Mouse (Mus musculus): ENCODE results near the gene Gm45716. TPM values are rescaled to one million over a fixed set of nuclear protein-coding genes. Genes with fewer than 3 reads are reported as not detected.
"Not testable (repeated sequence)": the region's sequence is repeated elsewhere in the genome, so short reads cannot be mapped to it uniquely, and the experiment has no call there.

Gene Gm45716
- polyA plus RNA-seq, 1 experiment from 2014 or later = 23.6 TPM

DNA sequence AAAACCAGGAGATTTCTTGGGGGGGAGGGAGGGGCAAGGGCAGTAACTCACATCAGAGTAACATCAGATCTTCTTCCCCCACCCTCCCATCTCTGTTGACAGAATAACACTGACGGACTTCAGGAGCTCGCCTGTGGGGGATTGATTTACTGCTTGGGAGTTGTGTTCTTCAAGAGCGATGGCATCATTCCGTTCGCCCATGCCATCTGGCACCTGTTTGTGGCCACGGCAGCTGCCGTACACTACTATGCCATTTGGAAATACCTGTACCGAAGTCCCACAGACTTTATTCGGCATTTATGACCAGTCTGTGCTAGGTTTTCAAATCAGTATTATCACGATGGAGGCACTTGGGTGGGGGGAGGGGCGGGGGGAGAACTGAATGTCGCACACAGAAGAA is 89.1 kb downstream of the Gm45716 start:
- no peak for ATAC-seq (replicated peaks)
- H3K4me3 ChIP-seq = no peak overlapping the region
- 94% methylated on average over 12 of the region's 12 CpGs for WGBS
- H3K27ac ChIP-seq = no peak overlapping the region
- H3K4me1 ChIP-seq = no peaks in the 10 kb centered on the region
- H3K9ac ChIP-seq = no peak overlapping the region
- H3K27me3 ChIP-seq (replicated peaks) = no peaks in the 10 kb centered on the region
- H3K4me2 ChIP-seq = no peak overlapping the region
- peaks cover 10% of the 10 kb centered on the region; the same call in 1 of the 2 replicates for H3K36me3 ChIP-seq (replicated peaks)
- no peaks in the 10 kb centered on the region for H3K9me3 ChIP-seq

DNA sequence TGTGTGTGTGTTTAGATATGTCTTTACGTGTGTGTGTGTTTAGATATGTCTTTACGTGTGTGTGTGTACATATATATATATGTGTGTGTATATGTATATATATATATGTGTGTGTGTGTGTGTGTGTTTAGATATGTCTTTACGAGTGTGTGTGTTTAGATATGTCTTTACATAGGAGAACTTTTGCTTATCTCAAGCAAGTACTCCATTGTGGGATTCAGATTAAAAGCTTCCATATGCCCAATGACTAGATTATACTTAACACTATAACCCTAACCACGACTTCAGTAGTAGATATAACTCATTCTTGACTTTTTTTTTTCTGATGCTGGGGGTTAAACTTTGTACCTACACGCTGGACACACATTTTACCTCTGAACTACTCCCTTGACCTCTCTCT is 92.6 kb downstream of the Gm45716 start:
- Histone ChIP-seq H3K4me1 (no peaks in the 10 kb centered on the region), H3K27ac (no peak overlapping the region), H3K4me2 (no peak overlapping the region), H3K9ac (no peak overlapping the region), H3K4me3 (no peak overlapping the region), H3K9me3 (no peaks in the 10 kb centered on the region), H3K27me3 (replicated peaks) (no peaks in the 10 kb centered on the region), H3K36me3 (replicated peaks) (0 out of 2 replicates have a peak, but pooled peaks cover 3% of the 10 kb centered on the region)
- WGBS = 87% methylated on average over 5 of the region's 5 CpGs
- no peak for ATAC-seq (replicated peaks)

DNA sequence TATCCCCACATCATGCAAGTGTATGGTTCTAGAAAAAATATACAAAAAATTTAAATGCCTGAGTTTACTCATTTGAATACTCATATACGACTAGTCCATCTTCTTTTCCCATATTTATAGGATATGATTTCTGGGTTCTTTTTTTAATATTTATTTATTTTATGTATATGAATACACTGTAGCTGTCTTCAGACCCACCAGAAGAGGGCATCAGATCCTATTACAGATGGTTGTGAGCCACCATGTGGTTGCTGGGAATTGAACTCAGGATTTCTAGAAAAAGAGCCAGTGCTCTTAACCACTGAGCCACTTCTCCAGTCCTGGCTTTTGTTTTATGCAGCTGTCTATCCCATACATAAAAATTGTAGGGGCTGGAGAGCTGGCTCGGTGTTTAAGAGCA is 94.5 kb downstream of the Gm45716 start:
- not testable (repeated sequence) for H3K36me3 ChIP-seq (replicated peaks); H3K27ac ChIP-seq; ATAC-seq (replicated peaks); H3K4me1 ChIP-seq; H3K4me3 ChIP-seq; H3K4me2 ChIP-seq; H3K9ac ChIP-seq; H3K27me3 ChIP-seq (replicated peaks); H3K9me3 ChIP-seq
- WGBS = 93% methylated on average over 2 of the region's 2 CpGs

DNA sequence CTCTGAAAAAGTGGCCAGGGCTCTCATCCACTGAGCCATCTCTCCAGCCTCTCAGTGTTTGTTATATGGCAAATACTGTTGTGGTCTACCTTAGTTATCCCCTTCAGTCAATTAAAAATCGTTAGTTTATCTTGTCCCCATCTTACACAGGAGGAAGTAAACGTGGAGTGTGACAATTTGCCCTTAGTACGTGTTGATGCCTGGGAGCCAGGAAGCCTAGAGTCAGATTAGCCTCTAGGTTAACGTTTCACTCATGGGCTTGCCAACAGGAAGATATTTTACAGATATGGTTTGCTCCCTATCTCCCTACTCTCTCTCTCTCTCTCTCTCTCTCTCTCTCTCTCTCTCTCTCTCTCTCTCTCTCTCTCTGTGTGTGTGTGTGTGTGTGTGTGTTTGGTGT is 95.7 kb downstream of the Gm45716 start:
- WGBS = 69% methylated on average over 4 of the region's 4 CpGs
- H3K27me3 ChIP-seq (replicated peaks) = no peaks in the 10 kb centered on the region
- no peak overlapping the region for H3K9ac ChIP-seq
- H3K27ac ChIP-seq = no peak overlapping the region
- H3K9me3 ChIP-seq = no peaks in the 10 kb centered on the region
- H3K4me3 ChIP-seq = no peak overlapping the region
- no peak for ATAC-seq (replicated peaks)
- no peak overlapping the region for H3K4me2 ChIP-seq
- no peaks in the 10 kb centered on the region for H3K36me3 ChIP-seq (replicated peaks)
- H3K4me1 ChIP-seq = no peaks in the 10 kb centered on the region

DNA sequence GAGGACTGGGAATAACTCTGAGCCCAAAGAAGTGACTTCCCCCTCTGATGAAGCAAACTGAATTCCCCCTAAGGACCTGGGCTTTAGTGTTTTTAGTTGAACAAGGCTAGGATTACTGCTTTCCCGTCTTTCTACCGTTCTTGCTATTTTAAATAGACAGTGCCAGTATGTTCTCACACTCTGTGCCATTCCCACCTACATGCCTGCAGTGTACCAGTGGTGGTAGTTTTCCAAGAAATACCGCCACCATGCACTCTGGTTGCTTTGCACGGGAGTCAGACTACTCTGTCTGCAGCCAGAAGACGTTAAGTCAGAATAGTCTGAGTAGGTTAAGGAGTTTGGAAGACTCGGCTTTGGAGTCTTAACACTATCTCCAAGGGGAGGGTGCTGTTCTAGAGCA is 96.1 kb downstream of the Gm45716 start:
- no peak overlapping the region for H3K9ac ChIP-seq
- H3K36me3 ChIP-seq (replicated peaks) = no peaks in the 10 kb centered on the region
- no peak overlapping the region for H3K4me2 ChIP-seq
- H3K4me1 ChIP-seq = no peaks in the 10 kb centered on the region
- WGBS = 81% methylated on average over 6 of the region's 6 CpGs
- H3K4me3 ChIP-seq = no peak overlapping the region
- no peak overlapping the region for H3K27ac ChIP-seq
- no peak for ATAC-seq (replicated peaks)
- H3K27me3 ChIP-seq (replicated peaks) = no peaks in the 10 kb centered on the region
- no peaks in the 10 kb centered on the region for H3K9me3 ChIP-seq

DNA sequence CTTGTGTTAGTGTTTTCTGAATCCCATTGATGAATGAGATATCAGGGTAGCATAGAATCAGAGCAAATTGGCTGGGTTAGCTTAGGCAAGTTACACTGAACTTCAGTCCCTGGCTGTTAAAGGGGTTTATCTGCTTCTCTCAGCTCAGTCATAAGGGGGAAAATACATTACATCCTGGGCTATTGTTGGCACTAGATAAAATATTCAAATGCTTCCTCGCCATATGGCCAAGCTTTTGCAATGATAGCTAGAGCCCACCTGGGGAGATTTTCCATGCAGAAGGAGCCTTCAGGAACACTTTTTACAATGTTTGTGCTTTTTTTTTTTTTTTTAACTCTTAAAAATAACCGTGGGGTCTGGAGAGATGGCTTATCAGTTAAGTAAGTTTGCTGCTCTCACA is 96.6 kb downstream of the Gm45716 start:
- no peaks in the 10 kb centered on the region for H3K36me3 ChIP-seq (replicated peaks)
- H3K9ac ChIP-seq = no peak overlapping the region
- H3K9me3 ChIP-seq = no peaks in the 10 kb centered on the region
- H3K4me1 ChIP-seq = no peaks in the 10 kb centered on the region
- H3K27me3 ChIP-seq (replicated peaks) = no peaks in the 10 kb centered on the region
- no peak for ATAC-seq (replicated peaks)
- H3K27ac ChIP-seq = no peak overlapping the region
- H3K4me3 ChIP-seq = no peak overlapping the region
- no peak overlapping the region for H3K4me2 ChIP-seq
- 69% methylated on average over 2 of the region's 2 CpGs for WGBS

DNA sequence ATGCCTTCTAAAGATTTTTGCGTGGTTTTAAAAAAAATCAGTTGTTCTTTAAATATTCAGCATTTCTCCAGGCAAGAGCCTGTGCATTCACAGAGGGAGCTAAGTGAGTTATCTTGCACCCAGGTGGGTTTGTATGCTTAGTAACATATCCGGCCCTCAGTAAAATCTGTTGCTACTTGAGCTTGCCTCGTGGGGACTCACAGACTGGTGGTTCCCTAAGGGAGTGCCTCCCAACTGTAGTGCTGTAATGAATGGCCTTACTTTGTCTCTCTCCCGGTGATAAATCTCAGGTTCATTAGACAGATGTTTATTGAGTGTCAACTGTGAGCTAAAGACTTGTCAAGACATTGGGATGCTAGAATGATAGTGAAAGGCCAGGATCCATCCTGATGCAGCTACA is 97.1 kb downstream of the Gm45716 start:
- Histone ChIP-seq H3K27ac (no peak overlapping the region), H3K4me2 (no peak overlapping the region), H3K27me3 (replicated peaks) (no peaks in the 10 kb centered on the region), H3K4me3 (no peak overlapping the region), H3K36me3 (replicated peaks) (no peaks in the 10 kb centered on the region), H3K4me1 (no peaks in the 10 kb centered on the region), H3K9me3 (no peaks in the 10 kb centered on the region), H3K9ac (no peak overlapping the region)
- ATAC-seq (replicated peaks) = no peak
- WGBS = 73% methylated on average over 4 of the region's 4 CpGs

DNA sequence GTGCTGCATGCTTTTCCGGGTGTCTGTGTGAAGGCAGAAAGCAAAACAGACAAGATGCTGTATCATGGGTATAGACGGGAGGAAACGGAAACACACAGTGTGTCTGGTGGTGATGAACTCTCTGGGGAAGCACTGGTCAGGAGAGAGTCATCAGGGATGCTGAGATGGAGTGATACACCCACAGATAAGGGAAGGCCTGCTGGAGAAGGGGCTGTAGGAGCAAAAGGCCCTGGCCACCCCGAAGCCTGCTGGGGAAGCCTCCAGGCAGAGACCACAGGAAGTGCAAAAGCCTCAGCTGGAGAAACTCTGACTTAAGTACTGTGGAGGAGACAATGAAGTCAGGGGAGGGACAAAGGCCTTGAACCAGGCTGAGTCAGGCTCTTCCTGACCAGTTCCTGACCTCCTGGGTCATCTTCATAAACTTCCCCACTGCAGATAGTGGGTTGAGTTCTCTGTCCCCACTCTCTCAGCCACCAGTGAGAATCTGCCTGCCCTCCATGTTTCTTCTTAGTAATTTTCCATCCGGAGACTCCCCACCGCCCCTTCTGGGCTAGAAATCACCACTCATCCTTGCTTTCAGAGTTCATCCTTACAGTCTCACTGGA is 99.2 kb downstream of the Gm45716 start:
- H3K9ac ChIP-seq = no peak overlapping the region
- no peaks in the 10 kb centered on the region for H3K9me3 ChIP-seq
- no peaks in the 10 kb centered on the region for H3K36me3 ChIP-seq (replicated peaks)
- WGBS = 86% methylated on average over 6 of the region's 6 CpGs
- no peaks in the 10 kb centered on the region for H3K27me3 ChIP-seq (replicated peaks)
- H3K27ac ChIP-seq = no peak overlapping the region
- no peaks in the 10 kb centered on the region for H3K4me1 ChIP-seq
- no peak for ATAC-seq (replicated peaks)
- no peak overlapping the region for H3K4me2 ChIP-seq
- no peak overlapping the region for H3K4me3 ChIP-seq

DNA sequence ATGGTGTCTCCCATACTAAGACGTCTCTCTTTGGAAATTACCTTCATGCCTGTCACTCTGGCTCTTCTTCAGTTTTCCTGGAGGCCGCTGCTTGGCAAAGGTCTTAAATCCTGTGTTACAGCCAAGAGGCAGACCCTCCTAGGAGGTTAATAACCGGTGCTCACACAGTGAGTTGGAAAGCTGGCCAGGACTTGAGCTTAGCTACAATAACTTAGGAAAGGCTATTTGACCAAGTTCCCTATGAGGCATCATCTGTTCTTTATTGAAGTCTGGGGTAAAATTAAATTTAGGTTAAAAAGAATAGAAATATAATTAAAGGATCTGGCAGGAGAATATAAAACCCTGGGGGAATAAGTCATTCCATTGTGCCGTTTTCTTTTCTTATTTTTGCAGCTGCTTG is 103.7 kb downstream of the Gm45716 start:
- H3K27me3 ChIP-seq (replicated peaks) = no peaks in the 10 kb centered on the region
- H3K4me2 ChIP-seq = no peak overlapping the region
- ATAC-seq (replicated peaks) = no peak
- H3K9me3 ChIP-seq = no peaks in the 10 kb centered on the region
- H3K4me3 ChIP-seq = no peak overlapping the region
- H3K36me3 ChIP-seq (replicated peaks) = no peaks in the 10 kb centered on the region
- no peak overlapping the region for H3K9ac ChIP-seq
- no peak overlapping the region for H3K27ac ChIP-seq
- no peaks in the 10 kb centered on the region for H3K4me1 ChIP-seq
- 54% methylated on average over 4 of the region's 4 CpGs for WGBS

DNA sequence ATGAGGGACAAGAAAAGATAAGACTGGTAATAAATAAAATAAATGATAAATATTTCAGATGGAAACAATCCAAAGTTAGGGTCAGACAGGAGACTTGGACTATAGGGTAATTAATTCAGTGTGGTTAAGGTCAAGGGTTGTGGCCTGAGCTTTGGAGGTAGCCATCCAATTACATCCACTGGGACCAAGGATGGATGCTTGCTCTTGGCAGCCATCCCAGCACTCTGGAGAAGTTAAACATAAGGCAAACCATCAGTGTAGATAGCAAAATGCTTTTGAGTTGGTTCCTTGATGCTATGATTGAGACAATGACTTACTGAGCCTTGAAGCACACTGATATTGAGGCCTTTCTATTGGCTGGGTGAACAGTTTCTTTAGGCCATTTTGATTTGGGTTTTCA is 105.3 kb downstream of the Gm45716 start:
- no peak for ATAC-seq (replicated peaks)

DNA sequence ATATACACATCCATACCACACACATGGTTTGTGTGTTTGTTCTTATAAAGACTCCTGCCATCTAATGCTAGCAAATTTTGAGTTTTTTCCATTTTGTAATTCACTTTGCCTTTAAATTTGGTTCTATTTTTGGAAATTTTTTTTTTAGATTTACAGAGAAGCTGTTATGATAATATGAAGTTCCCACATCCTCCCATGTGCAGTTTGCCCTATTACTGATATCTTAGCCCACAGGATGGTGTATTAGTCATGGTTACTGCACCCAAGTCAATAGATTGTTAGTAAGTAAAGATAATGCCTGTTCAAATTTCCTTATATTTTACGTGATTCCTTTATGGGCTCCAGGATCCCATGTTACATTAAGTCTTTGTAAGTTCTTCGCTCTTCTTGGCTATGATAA is 107.1 kb downstream of the Gm45716 start:
- Histone ChIP-seq H3K36me3 (replicated peaks) (no peaks in the 10 kb centered on the region), H3K4me1 (no peaks in the 10 kb centered on the region), H3K9me3 (no peaks in the 10 kb centered on the region), H3K4me2 (no peak overlapping the region), H3K27me3 (replicated peaks) (no peaks in the 10 kb centered on the region), H3K9ac (no peak overlapping the region), H3K4me3 (no peak overlapping the region), H3K27ac (no peak overlapping the region)
- no peak for ATAC-seq (replicated peaks)
- WGBS = 88% methylated on average over 2 of the region's 2 CpGs

More for the DNA sequence above, 105.3 kb downstream of the Gm45716 start:
- Histone ChIP-seq H3K4me2 (no peak overlapping the region), H3K4me3 (no peak overlapping the region), H3K27ac (no peak overlapping the region), H3K4me1 (no peaks in the 10 kb centered on the region), H3K9me3 (no peaks in the 10 kb centered on the region), H3K27me3 (replicated peaks) (no peaks in the 10 kb centered on the region), H3K9ac (no peak overlapping the region), H3K36me3 (replicated peaks) (no peaks in the 10 kb centered on the region)

Data from midbrain, embryonic 15.5 days (tissue).